Mouse (Mus musculus): ENCODE measurements around the gene Raet1e. TPM values are rescaled to one million over a fixed set of nuclear protein-coding genes. Genes with fewer than 3 reads are reported as not detected.
"Not testable (repeated sequence)": the region's sequence is repeated elsewhere in the genome, so short reads cannot be mapped to it uniquely, and the experiment has no call there.

Gene Raet1e
- total and polyA plus RNA-seq, 2 experiments from 2014 or later: 1.1 TPM; not detected in 1

DNA sequence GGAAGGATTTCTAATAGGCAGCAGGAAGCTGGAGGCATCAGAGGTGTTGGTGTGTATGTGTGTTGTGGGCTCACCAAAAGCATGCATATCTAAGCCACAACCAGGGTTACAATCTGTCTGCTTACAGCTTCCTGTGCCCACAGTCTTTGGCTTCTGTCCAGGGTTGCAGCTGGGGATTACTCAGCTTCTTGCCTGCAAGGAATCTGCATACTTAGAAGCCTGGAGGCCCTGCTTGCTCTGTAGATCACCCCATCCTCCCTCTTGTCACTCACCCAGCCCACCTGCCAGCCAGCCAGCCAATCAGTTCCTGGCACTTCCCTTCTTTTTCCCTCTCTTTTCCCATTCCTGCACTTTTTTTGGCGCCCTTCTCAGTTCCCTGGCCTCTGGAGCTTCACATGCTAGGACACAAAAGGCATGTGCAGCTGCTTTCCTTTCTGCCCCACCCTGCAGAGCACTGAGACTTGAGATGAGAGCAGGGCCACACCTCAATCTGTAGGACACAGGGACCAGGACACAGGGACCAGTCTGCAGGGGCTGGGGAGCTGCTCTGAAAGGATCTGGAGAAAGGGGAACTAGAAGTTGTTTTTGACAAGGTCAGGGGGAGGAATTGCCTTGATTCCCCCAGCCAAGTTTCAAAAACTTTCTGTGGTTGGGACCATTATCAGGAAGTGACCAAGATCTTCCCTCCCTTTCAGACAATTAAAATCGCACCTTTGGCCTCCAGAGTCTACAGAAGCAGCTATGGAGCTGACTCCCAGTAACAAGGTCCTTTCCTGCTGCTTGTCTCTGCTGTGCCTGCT lies 44.6 kb downstream of the Raet1e start:
- H3K27me3 ChIP-seq (ENCODE audit: control insufficient read depth, insufficient read depth, low read length); H3K36me3 ChIP-seq (replicated peaks; ENCODE audit: control insufficient read depth, insufficient read depth, low read length); ATAC-seq (ENCODE audit: insufficient read depth, low read depth); H3K9ac ChIP-seq (replicated peaks; ENCODE audit: low read depth, low read length); H3K9me3 ChIP-seq (replicated peaks; ENCODE audit: control insufficient read depth, low read length); H3K4me3 ChIP-seq (ENCODE audit: low read depth, low read length); H3K27ac ChIP-seq (ENCODE audit: low read depth); H3K4me1 ChIP-seq (ENCODE audit: control insufficient read depth, insufficient read depth); DNase-seq (ENCODE audit: low spot score); H3K4me2 ChIP-seq (ENCODE audit: low read depth, low read length): not testable (repeated sequence)
- WGBS: no CpG with 5 or more reads among the region's 2 CpGs

DNA sequence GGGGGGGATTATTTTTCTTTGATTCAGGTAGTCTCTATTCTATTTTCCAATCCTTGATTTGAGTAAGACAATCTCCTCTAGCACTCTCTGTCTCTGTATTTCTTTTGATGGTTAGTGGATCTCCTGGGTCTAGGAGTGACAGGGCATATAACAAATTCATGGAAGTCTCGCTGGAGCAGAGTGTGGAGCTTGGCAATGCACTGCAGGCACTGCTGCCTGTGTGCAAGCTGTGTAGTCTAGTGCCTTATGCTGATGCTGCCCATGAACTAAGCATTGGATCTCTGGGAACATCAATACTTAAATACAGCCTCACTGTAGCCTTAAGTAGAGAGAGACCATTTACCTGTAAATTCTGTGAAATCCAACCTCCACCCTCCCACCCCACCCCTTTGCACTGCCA lies 48.1 kb downstream of the Raet1e start:
- not testable (repeated sequence) for H3K27ac ChIP-seq (ENCODE audit: low read depth); ATAC-seq (ENCODE audit: insufficient read depth, low read depth); H3K36me3 ChIP-seq (replicated peaks; ENCODE audit: control insufficient read depth, insufficient read depth, low read length); H3K4me3 ChIP-seq (ENCODE audit: low read depth, low read length); H3K9me3 ChIP-seq (replicated peaks; ENCODE audit: control insufficient read depth, low read length); H3K4me1 ChIP-seq (ENCODE audit: control insufficient read depth, insufficient read depth); H3K27me3 ChIP-seq (ENCODE audit: control insufficient read depth, insufficient read depth, low read length); H3K4me2 ChIP-seq (ENCODE audit: low read depth, low read length); H3K9ac ChIP-seq (replicated peaks; ENCODE audit: low read depth, low read length); DNase-seq (ENCODE audit: low spot score)
- 73% methylated on average over 1 of the region's 1 CpGs for WGBS

DNA sequence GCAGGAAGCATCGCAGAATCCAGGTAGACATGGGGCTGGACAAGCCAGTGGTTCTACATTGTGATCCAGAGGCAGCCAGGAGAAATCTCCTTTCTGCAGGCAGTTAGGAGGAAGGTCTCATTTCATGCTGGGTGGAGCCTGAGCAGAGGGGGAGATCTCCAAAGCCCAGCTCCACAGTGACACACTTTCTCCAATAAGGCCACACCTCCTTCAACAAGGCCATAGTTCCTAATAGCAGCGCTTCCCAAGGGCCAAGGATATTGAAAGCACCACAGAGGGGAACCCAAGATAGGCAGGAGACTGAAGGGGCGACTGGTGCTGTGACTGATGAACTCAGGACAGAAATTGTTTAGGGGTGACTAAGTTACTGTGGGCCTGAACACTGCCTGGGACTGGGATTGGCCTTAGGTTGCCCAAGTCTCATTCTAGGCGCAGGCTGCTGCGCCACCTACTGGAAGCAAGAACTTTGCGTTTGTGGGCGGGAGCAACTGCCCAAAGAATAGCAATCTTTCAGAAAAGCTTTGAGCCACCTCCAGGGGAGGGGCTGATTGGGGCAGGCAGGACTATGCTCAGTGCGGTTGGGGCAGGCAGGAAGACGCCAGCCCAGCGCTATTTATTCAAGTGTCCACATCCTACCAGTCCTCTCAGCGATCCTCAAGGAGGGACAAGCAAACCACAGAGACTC lies 53.8 kb downstream of the Raet1e start:
- TF ChIP-seq CTCF (IDR thresholded peaks at IDR 0.05; ENCODE audit: low read depth): peak; percentile 58
- not testable (repeated sequence) for H3K27ac ChIP-seq (ENCODE audit: low read depth); H3K4me2 ChIP-seq (ENCODE audit: low read depth, low read length); H3K27me3 ChIP-seq (ENCODE audit: control insufficient read depth, insufficient read depth, low read length); H3K9ac ChIP-seq (replicated peaks; ENCODE audit: low read depth, low read length); H3K36me3 ChIP-seq (replicated peaks; ENCODE audit: control insufficient read depth, insufficient read depth, low read length); H3K4me3 ChIP-seq (ENCODE audit: low read depth, low read length); H3K9me3 ChIP-seq (replicated peaks; ENCODE audit: control insufficient read depth, low read length); H3K4me1 ChIP-seq (ENCODE audit: control insufficient read depth, insufficient read depth)
- ATAC-seq (ENCODE audit: insufficient read depth, low read depth) (peak; percentile 79), DNase-seq (ENCODE audit: low spot score) (peak; percentile 7)
- 5% methylated on average over 8 of the region's 11 CpGs for WGBS

DNA sequence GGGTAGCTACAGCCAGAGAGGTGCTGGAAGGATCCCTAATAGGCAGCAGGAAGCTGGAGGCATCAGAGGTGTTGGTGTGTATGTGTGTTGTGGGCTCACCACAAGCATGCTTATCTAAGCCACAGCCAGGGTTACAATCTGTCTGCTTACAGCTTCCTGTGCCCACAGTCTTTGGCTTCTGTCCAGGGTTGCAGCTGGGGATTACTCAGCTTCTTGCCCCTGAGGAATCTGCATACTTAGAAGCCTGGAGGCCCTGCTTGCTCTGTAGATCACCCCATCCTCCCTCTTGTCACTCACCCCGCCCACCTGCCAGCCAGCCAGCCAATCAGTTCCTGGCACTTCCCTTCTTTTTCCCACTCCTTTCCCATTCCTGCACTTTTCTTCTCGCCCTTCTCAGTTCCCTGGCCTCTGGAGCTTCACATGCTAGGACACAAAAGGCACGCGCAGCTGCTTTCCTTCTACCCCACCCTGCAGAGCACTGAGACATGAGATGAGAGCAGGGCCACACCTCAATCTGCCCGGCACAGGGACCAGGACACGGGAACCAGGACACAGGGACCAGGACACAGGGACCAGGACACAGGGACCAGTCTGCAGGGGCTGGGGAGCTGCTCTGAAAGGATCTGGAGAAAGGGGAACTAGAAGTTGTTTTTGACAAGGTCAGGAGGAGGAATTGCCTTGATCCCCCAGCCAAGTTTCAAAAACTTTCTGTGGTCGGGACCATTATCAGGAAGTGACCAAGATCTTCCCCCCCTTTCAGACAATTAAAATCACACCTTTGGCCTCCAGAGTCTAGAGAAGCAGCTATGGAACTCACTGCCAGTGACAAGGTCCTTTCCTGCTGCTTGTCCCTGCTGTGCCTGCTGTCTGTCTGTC lies 65.3 kb downstream of the Raet1e start:
- not testable (repeated sequence) for DNase-seq (ENCODE audit: low spot score); H3K4me1 ChIP-seq (ENCODE audit: control insufficient read depth, insufficient read depth); H3K4me3 ChIP-seq (ENCODE audit: low read depth, low read length); H3K27ac ChIP-seq (ENCODE audit: low read depth); H3K4me2 ChIP-seq (ENCODE audit: low read depth, low read length); H3K9me3 ChIP-seq (replicated peaks; ENCODE audit: control insufficient read depth, low read length); H3K27me3 ChIP-seq (ENCODE audit: control insufficient read depth, insufficient read depth, low read length); H3K9ac ChIP-seq (replicated peaks; ENCODE audit: low read depth, low read length); ATAC-seq (ENCODE audit: insufficient read depth, low read depth); H3K36me3 ChIP-seq (replicated peaks; ENCODE audit: control insufficient read depth, insufficient read depth, low read length)
- WGBS: no CpG with 5 or more reads among the region's 7 CpGs

GRCm38 (mm10) chr10:22265060-22265459 lies 106.7 kb downstream of the Raet1e start:
- Histone ChIP-seq H3K36me3 (replicated peaks; ENCODE audit: control insufficient read depth, insufficient read depth, low read length) (no peaks in the 10 kb centered on the region), H3K27ac (ENCODE audit: low read depth) (no peak overlapping the region), H3K4me2 (ENCODE audit: low read depth, low read length) (no peak overlapping the region), H3K4me3 (ENCODE audit: low read depth, low read length) (no peak overlapping the region), H3K27me3 (ENCODE audit: control insufficient read depth, insufficient read depth, low read length) (no peaks in the 10 kb centered on the region), H3K4me1 (ENCODE audit: control insufficient read depth, insufficient read depth) (no peaks in the 10 kb centered on the region), H3K9me3 (replicated peaks; ENCODE audit: control insufficient read depth, low read length) (no peaks in the 10 kb centered on the region), H3K9ac (replicated peaks; ENCODE audit: low read depth, low read length) (no peak overlapping the region)
- ATAC-seq (ENCODE audit: insufficient read depth, low read depth) (no peak), DNase-seq (ENCODE audit: low spot score) (no peak)
- 83% methylated on average over 8 of the region's 8 CpGs for WGBS
- TF ChIP-seq EP300 (IDR thresholded peaks at IDR 0.05; ENCODE audit: low read depth): no peak
- TF ChIP-seq CTCF (IDR thresholded peaks at IDR 0.05; ENCODE audit: low read depth): no peak

DNA sequence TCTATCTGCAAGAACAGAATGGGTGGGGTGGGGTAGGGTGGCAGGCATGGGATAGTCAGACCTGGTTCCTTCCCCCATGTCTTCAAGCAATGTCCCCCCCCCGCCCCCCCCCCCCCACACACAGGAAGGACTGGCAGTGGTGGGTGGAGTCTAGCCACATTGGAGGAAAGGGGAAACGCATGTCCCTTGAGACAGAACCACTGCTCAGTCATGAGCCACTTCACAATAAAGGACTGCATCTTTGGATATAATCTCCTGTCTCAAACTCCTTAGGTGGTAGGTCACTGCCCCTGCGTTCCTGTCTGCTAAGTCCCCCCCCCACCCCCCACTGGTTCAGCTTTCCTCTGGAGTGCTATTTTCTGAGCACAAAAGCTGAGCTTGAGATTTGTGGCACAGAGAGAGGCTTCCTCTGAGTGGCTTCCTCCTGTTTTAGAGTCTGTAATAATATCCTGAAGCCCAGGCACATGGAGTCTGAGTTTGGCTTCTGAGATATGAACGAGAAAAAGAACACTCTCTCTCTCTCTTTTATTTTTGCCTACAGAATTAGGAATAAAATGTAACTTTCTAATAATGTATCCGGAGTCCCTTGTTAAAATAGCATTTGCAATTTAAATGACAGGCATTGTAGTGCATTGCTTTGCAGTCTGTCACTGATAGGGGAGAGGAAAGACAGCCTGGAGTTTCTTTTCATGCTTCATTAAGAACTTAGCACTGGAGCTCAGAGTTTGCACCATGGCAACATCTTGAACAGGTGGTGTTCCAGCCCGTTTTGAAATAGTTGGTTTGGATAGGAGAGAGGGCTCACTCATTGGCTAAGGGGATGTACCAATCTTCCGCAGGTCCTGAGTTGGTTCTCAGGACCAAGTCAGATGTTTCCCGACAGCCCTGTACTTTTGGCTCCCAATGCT lies 112.8 kb downstream of the Raet1e start:
- H3K9me3 ChIP-seq (replicated peaks; ENCODE audit: control insufficient read depth, low read length); H3K4me2 ChIP-seq (ENCODE audit: low read depth, low read length); DNase-seq (ENCODE audit: low spot score); H3K9ac ChIP-seq (replicated peaks; ENCODE audit: low read depth, low read length); H3K4me1 ChIP-seq (ENCODE audit: control insufficient read depth, insufficient read depth); H3K4me3 ChIP-seq (ENCODE audit: low read depth, low read length); H3K27ac ChIP-seq (ENCODE audit: low read depth); H3K36me3 ChIP-seq (replicated peaks; ENCODE audit: control insufficient read depth, insufficient read depth, low read length); ATAC-seq (ENCODE audit: insufficient read depth, low read depth); H3K27me3 ChIP-seq (ENCODE audit: control insufficient read depth, insufficient read depth, low read length): not testable (repeated sequence)
- WGBS: 32% methylated on average over 8 of the region's 8 CpGs

DNA sequence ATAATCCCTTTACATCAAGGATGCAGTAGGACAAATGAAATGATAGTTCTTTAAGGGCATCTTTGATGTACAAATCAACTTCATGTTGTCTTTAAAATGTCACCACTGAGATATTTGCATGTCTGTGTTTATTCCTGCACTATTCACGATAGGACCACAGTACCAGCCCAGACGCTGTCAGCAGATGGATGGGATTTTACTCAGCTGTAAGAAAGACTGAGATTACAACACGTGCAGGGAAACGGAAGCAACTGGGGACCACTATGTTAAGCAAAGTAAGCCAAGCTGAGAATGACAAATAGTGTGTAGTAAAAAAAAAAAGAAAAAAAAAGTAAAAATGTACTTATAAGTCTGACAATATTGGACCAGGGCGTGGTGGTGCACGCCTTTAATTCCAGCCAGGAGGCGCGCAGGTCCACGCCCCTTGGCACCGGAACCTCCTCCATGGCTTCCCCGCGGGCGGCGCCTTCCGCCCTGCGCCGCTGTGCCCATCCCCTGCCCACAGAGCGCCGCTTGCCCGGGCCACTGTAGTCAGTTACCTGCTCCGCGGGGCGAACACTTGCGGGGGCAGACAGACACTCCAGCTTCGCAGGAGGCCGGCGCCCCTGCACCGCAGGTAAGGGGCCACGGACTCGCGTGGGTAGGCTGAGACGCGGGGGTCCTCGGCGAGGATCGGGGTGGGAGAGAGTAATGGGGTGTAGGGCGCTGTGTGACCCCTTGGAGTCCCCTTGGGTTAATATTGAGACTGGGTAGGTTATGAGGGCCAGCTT lies 114.7 kb downstream of the Raet1e start:
- H3K9me3 ChIP-seq (replicated peaks; ENCODE audit: control insufficient read depth, low read length); H3K27me3 ChIP-seq (ENCODE audit: control insufficient read depth, insufficient read depth, low read length); H3K9ac ChIP-seq (replicated peaks; ENCODE audit: low read depth, low read length); DNase-seq (ENCODE audit: low spot score); H3K4me1 ChIP-seq (ENCODE audit: control insufficient read depth, insufficient read depth); H3K36me3 ChIP-seq (replicated peaks; ENCODE audit: control insufficient read depth, insufficient read depth, low read length); H3K27ac ChIP-seq (ENCODE audit: low read depth): not testable (repeated sequence)
- H3K4me2 ChIP-seq (ENCODE audit: low read depth, low read length): peak overlapping the region; percentile 76
- H3K4me3 ChIP-seq (ENCODE audit: low read depth, low read length): peak overlapping the region; percentile 48
- WGBS: 1% methylated on average over 36 of the region's 37 CpGs
- ATAC-seq (ENCODE audit: insufficient read depth, low read depth): peak; percentile 58; the same call in 1 of the 2 replicates
